Mouse (Mus musculus): ENCODE data around the gene Trappc3.
A peak's percentile ranks its signal among the peaks of the same experiment; 100 is the strongest.

Trappc3 gene

DNA sequence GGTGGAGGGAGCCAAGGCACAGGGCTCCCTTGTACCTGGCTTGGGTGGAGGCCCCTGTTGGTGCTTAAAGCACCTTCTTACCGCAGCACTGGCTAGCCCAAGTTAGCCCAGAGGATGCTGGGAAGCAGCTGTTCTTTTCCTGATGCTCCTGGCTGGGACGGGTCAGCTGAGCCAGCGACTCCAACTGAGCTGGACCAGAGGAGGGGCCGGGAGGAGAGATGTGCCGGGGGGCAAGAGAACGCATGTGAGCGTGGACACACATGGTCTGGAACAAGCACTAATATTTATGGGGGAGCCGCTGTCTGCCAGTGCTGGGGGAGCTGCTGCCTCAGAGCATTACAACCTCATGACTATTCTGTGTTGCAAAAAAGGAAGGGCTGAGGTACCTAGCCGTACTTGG lies 16.8 kb downstream of the Trappc3 start:
- no peak for DNase-seq (ENCODE audit: low read depth, low spot score)

DNA sequence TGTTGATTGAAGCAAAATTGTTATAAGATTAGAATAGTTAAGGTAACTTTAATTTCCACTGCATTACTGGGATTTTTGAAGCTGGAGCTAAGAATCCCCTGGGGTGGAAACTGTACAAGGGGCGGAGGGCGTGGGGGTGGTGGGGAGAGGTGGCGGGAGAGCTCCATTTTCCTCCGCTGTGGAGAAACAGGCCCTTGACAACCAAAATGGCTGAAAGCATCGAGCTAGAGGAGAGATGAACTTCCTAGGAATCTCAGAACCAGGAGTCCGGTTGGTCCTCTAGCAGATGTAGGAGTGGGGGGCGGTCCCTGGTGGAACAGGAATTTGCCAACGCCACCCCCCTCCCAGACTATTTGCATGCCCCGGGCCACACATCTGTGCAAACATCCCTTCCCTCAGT lies 19.6 kb downstream of the Trappc3 start:
- DNase-seq (ENCODE audit: low read depth, low spot score): no peak

DNA sequence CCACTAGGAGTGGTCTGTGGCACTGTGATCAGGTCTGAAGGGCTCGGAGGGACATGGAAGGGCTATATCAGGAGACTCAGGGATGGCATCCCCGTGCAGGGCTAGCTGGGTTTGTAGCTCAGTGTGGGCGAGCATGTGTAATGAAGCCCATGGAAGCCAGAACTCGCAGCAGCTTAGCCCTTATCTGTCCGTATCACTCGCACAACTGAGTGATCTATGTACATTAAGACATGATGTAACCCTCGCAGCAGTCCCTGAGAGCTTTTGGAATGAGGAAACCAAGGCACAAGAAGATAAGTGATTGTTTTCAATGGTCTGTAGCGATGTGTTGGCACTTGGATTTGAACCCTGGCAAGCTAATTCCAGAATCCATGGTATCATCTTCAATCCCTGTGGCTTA lies 21.5 kb downstream of the Trappc3 start:
- DNase-seq (ENCODE audit: low read depth, low spot score): no peak

DNA sequence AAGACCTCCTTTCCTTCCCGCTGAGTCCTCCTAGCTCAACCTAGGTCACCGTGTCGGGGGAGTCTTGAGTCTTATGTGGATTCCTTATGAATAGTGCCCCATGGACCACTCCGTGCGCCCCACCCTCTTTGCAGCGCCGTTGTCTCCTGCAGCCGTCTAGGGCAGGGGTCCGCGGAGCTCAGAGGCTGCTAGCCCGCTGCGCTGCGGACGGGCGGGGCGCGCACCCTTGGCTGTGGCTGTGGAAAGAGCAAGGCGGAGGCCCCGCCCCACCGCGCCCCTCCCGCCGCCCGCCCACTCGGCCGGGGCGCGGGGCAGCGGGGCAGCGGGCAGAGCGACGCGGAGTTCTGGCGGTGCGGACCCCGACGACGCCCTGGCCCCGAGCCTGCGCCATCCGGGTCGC lies 24.4 kb downstream of the Trappc3 start, which contains the start of gene Col8a2:
TSS of gene Col8a2 (plus strand) at position 302 of the 400 bp plus-strand sequence.
- no peak for DNase-seq (ENCODE audit: low read depth, low spot score)

DNA sequence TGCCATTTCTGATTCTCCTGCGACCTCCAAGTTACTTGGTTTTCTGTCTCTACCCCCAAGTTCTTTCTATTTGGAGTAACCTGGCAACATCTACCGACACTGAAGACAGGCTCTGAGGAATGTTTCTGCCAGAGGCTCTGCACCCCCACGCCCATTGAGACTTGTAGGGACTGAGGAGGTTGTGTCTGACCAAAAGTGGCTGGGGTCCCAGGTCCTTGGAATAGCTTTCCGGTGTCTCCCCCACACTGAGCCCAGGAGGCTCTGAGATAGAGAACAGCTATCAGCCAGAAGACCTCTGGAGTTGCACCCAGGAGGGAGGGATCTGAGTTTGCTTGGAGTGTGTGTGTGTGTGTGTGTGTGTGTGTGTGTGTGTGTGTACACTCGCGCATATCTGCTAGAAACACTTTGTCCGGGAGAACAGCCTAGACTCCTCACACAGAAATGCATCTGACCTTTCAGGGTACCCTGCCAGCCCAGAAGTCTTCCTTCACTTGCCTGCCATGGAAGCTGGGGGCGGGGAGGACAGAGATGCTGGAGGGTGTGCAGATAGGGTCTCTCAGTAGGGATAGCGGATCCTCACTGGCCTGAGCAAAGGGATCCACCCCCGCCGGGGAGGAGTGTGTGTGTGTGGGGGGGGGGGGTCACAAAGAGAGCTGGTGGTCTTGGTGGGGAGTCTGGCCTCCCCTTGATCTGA lies 25.3 kb downstream of the Trappc3 start:
- DNase-seq (ENCODE audit: low read depth, low spot score): no peak

DNA sequence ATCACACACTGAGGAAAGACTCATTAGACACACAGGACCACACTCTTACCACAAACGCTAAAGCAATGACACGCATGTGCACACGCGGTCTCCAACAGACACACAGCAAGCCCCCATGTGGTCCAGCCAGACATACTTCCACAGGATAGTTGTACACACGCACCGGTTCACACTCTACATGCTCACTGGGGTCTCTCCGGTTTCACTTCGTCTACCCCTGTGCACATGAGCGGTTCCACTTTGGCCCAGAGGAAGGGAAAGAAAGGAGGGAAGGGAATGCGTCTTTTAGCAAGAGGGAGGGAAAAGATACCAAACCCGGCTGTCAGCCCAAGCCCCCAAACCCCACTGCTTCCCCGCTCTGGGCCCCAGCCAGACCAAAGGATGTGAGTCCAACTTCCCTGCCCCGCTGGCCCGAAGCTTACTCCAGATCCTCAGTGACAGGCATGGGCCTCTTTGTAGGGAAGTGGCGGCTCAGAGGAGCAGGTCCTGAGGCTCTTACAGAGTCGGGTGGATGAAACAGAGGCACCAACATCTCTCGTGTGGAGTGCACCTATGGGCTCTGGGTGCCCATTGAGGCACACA lies 26.1 kb downstream of the Trappc3 start:
- no peak for DNase-seq (ENCODE audit: low read depth, low spot score)

DNA sequence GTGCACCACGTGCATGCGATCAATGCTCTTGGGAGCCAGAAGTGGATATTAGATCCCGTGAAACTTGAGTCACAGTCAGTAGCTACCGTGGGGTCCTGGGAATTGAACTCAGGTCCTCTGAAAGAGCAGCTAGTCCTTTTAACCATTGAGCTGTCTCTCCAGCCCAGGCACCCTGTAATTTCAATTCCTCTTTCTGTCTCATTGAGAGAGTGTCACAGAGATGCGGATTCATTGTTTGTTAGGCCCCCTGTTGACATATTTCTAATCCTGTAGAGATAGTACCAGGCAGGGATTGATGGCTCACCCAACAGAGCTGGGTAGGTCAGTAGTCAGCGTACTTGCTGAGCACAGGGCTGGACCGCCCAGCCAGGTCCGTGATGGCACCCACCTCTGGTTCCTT lies 28.2 kb downstream of the Trappc3 start:
- DNase-seq (ENCODE audit: low read depth, low spot score): no peak

DNA sequence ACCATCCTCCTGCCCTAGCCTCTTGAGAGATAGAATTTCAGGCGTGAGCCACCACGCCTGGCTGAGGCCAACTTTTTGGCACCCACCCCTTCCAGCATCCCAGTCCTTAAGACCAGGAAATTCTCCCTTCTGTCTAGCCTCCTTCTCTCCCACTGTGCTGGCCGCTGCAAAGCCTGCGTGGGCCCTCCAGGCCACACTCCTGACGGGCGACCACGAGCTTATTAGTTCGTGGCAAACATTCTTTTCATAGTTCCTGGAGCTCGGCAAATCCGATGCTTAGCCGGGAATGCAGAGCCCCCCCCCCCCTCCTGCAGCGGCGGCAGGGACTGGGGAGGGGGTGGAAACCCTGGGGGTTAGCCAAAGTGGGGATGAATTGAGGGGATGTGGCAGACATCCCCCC lies 29.1 kb downstream of the Trappc3 start:
- no peak for DNase-seq (ENCODE audit: low read depth, low spot score)

DNA sequence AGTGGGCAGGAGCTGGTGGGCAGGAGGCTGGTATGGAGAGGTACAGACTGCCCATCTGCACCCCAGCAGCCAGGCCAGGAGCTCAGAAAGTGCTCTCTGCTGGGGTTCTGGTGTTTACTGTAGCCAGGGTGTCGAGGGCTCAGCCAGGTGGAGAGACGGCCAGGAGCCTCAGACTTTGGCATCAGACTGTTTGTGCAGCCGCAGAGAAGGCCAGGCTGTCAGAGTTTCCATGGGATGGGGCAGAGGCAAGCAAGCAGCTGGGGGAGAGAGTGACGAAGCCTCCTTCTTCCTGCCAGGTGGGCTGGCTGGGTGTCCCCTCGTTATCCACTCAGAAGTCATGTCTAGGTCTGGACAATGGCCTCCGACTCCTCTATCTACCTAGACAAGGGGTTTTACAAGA lies 33.0 kb downstream of the Trappc3 start:
- DNase-seq (ENCODE audit: low read depth, low spot score): no peak

DNA sequence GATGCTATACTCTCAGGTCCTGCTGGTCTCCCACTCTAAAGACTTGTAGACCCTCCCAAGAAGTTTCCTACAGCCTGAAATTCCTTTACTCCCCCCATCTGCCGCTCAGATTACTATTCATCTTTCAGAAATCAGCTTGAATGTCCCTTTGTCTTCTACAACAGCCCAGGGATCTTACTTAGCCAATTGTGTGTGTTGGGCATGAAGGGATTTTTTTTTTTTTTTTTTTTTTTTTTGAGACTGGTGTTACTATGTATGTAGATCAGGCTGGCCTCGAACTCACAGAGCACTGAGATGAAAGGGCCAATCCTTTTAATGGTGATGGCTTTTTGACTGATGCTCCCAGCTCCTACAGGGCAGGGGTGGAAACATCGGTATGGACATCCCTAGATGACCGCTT lies 33.8 kb downstream of the Trappc3 start:
- DNase-seq (ENCODE audit: low read depth, low spot score): no peak

DNA sequence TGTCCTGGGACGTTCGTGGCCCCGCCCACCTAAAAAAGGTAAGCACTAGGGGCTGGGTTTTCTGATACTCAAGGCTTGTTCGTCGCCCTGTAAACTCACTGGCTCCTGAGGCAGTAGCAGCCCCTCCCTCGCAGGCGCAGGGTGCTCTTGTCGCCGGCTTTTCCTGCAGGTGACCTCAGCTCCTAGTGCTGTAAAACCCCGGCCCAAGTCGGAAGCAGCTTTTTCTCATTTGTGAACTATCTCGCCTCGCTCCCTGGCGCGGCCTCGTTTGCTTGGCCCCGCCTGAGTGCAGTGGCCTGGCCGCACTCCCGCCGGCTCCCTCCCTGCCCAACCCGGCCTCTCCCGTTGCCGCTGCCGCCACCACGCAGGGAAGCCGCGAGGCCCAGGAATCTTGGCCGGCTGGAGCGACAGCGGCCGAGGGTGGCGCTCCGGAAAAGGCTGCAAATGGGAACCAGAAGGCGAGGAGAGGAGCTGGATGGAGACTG lies 34.5 kb downstream of the Trappc3 start:
- DNase-seq (ENCODE audit: low read depth, low spot score): no peak

DNA sequence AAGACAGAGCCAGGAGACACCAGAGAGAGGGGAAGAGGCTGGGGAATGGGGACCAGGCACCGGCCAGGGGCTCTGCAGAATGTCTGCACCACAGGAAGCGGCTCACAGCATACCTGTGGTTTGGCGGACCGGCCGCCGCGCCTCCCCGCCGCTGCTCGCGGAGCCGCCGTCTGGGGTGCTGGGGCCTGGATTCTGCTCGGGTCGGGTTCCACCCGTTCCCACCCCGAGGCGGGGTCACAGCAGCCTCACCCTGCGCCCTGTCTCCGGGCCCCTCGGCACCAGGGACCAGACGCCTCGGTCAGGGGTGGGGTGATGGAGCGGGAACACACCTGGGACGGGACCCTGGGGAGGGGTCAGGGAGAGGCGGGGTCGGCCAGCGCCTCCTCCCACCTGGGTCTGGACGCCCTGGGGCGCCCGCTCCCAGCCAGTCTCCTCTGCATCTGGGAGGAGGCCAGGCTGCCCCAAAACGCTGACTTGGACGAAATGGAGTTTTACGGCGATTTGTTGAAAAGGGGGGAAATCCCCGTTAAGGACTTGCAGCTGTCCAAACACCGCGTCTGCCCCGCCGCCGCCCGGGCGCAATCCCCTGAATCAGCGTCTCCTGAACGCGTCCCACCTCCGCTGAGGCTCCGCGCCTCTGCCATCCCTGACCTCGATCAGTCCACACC lies 38.9 kb downstream of the Trappc3 start:
- no peak for DNase-seq (ENCODE audit: low read depth, low spot score)

DNA sequence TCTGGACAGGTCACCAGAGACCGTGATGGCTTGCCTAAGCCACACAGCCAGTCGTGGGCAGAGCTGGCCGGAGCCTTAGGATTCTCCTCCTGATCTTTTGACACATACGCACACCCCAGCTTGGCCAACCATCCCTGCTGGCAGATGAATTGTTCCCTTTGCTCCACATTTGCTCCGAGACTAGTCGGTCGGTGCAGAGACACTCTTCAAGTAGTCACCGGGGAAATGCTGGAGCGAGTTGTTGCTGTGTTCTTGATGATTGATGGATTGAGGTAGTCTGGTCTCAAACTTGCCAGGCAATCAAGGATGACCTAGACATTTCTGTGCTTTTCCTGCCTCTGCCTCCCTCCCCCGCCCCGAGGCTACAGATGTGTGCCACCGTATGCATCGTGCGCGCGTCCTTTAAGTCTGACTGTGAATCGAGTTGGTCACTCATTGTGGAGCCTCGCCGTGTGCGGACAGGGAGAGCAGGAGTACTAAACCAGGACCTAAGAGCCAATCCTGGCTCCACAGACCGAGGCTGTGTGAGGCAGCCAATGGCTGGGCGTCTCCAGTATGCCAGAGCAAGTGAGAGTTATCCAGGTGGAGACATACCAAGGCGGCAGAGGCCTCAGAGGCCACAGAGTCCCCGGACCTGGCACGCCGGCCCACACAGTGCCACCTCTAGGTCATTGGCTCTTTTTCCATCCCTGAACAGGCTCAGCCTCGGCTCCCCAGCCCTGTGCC lies 39.6 kb downstream of the Trappc3 start:
- no peak for DNase-seq (ENCODE audit: low read depth, low spot score)

DNA sequence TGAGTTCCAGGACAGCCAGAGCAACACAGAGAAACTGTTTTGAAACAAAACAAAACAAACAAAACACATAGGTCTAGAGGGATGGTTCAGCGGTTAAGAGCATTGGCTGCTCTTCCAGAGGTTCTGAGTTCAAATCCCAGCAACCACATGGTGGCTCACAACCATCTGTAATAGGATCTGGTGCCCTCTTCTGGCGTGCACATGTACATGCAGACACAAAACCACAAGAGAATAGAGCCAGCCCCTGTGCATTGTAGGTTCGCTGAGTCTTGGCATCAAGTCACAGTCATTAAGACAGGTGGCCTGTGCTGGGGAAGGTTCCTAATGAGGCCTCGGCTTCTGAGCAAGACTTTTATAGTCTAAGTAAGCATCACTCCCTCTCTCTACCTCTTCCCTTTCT lies 41.8 kb downstream of the Trappc3 start:
- DNase-seq (ENCODE audit: low read depth, low spot score): no peak

DNA sequence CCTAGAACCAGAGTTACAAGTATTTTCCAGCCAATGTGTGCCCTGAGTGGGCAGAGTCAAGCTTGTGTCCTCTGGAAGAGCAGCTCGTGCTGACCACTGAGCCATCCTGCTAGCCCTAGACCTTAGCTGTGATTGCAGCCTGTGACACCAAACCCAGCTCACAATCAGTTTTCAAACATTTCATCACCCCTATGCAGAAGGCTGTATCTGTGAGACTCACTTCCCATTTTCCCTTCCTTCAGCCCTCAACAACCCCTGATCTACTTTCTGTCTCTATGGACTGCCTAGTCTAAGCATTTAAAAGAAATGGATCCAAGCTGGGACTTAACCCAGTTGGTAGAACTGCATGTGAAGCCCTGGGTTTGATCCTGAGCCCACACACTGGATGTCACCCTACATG lies 43.3 kb downstream of the Trappc3 start:
- no peak for DNase-seq (ENCODE audit: low read depth, low spot score)

DNA sequence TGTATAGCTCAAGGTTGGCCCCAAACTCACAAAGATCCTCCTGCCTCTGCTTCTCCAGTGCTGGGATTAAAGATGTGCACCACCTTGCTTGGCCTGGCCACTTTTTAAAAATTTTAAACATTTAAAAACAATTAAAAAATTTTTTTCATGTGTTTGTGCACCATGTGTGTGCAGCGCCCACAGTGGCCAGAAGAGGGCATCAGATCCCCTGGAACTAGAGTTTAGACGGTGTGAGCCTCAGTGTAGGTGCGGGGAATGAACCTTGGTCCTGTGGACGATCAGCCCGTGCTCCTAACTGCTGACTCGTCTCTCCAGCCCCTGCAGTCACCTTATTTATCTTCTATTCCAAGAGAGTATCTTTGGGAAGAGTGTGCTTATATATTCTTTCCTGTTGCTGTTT lies 43.9 kb downstream of the Trappc3 start:
- no peak for DNase-seq (ENCODE audit: low read depth, low spot score)

DNA sequence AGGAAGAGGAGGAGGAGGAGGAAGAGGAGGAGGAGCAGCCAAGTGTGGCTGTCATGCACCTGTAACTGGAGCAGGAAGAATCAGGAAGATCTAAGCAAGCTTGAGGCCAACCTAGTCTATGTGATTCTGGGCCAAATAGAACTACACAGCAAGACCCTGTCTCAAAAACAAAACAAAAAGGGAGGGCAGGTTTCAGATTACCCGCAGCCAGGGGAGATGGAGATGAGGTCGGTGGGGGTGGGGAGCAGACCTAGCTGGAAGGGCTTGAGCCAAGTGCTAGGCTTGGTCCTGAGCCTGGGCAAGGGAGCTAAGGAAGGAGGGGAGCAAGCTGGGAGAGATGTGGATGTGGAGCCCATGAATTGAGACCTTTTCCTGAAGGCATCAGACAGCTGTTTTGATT lies 44.7 kb downstream of the Trappc3 start:
- DNase-seq (ENCODE audit: low read depth, low spot score): no peak

DNA sequence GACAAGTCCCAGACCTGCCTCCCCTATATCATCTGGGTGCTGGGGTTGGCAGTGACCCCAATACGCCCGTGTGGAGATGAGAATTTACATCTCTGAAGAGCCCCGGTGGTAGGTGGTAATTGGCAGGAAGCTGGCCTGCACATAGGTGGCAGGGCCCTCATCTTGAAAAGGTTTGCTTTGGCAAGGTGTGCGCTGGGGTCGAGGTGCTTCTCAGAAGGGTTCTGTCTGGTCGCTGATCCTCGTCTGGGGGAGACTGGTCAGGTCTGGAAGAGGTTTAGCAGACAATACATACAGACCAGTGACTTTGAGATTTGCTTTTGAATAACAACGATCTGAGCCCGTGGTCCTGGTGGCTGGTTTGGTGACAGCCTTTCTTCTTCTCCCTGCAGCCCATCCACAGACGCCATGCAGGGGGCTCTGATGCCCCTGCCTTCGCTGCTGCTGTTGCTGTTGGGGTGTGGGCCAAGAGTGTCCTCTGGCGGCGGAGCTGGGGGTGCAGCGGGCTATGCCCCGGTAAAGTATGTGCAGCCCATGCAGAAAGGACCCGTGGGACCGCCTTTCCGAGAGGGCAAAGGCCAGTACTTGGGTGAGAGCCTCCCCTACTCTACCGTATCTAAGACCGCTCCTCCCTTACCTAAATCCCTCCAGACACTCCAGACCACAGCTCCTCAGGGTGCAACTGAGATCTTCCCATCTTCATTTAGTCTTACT lies 47.2 kb downstream of the Trappc3 start:
- DNase-seq (ENCODE audit: low read depth, low spot score): no peak

DNA sequence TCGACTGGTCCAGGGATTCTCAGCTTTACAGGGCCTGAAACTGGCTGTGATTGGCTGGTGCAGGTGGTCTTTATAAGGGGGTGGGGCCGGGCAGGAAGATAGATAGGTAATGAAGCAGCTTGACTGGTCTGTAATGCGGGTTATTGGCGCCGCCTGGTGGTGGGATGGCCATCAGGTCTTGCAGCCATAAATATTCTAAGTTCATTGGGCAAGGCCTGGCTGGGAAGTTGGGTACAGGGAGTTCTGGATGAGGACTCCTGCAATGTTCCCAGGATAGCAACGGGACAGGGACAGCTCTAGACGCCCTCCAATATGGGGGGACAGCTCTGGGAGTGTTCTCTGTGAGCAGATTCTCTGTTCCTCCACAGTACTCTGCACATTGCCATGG lies 47.8 kb downstream of the Trappc3 start:
- peak; percentile 71 for DNase-seq (ENCODE audit: low read depth, low spot score)

DNA sequence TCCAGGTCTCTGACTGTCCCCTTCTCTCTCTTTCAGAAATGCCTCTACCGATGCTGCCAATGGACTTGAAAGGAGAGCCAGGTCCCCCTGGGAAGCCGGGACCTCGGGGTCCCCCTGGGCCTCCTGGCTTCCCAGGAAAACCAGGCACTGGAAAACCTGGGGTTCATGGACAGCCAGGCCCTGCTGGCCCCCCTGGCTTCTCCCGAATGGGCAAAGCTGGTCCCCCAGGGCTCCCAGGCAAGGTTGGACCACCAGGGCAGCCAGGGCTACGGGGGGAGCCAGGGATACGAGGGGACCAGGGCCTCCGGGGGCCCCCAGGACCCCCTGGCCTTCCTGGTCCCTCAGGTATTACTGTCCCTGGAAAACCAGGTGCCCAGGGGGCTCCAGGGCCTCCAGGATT lies 48.2 kb downstream of the Trappc3 start:
- DNase-seq (ENCODE audit: low read depth, low spot score): no peak

DNA sequence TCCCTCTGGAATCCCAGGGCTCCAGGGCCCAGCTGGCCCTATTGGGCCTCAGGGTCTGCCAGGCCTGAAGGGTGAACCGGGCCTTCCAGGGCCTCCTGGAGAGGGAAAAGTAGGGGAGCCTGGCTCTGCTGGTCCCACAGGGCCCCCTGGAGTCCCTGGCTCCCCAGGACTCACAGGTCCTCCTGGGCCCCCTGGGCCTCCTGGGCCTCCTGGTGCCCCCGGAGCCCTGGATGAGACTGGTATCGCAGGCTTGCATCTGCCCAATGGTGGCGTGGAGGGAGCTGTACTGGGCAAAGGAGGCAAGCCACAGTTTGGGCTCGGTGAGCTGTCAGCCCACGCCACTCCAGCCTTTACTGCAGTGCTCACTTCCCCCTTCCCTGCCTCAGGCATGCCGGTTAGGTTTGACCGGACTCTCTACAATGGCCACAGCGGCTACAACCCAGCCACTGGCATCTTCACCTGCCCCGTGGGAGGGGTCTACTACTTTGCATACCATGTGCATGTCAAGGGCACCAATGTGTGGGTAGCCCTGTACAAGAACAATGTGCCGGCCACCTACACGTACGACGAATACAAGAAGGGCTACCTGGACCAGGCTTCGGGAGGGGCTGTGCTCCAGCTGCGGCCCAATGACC lies 49.6 kb downstream of the Trappc3 start:
- no peak for DNase-seq (ENCODE audit: low read depth, low spot score)

Measured in retina, postnatal 7 days (tissue).